In genomic region chr11:78750885-78751842, GRCm38 (mm10) we compare ENCODE assay signal across 8 mouse cellular contexts. TPM values are rescaled to one million over a fixed set of nuclear protein-coding genes. Genes with fewer than 3 reads are reported as not detected.
DNase-seq lines count a peak whose midpoint lies in the region; ATAC-seq and TF ChIP-seq lines count a peak whose summit lies in the region.

Ccnq (minus strand) TSS chr11:78751729.

- peak within 1 kb of the TSS; percentile 92 for H3K4me2 ChIP-seq in hindbrain, embryonic 14.5 days (replicated peaks)

- H3K9ac ChIP-seq in hindbrain, embryonic 14.5 days: peak within 1 kb of the TSS; percentile 72

- intact Hi-C loops in left cerebral cortex, adult 2 months (cut with DNase I): no loop called here

- peak within 1 kb of the TSS; percentile 87 for H3K27ac ChIP-seq in hindbrain, embryonic 14.5 days
- peak within 1 kb of the TSS; percentile 83 for H3K27ac ChIP-seq in left cerebral cortex, adult 2 months

- H3K27me3 ChIP-seq in hindbrain, embryonic 14.5 days (ENCODE audit: control insufficient read depth, insufficient read depth, low read length): no peaks in the 10 kb centered on the region

- WGBS in hindbrain, embryonic 14.5 days: 11% methylated on average over 59 of the region's 59 CpGs

- ATAC-seq in hindbrain, embryonic 14.5 days (ENCODE audit: low FRiP score): peak; percentile 82; the same call in 1 of the 2 replicates
- peak; percentile 94 for ATAC-seq in megakaryocyte, adult 5-6 weeks (ENCODE audit: poor library complexity, severe bottlenecking)

- DNase-seq in ZHBTc4 (ENCODE audit: low read depth, low spot score): peak; percentile 90
- DNase-seq in cerebellum, postnatal 36 days: peak; percentile 46 to 52
- peak; percentile 38 to 43 for DNase-seq in frontal cortex, postnatal 25 days (ENCODE audit: low spot score in 2 of 2)
- DNase-seq in hindbrain, embryonic 14.5 days (ENCODE audit: low spot score): peak; percentile 80
- peak; percentile 59 to 70 for DNase-seq in left cerebral cortex, adult 2 months (ENCODE audit: extremely low spot score in 1 of 2, low spot score in 2 of 2)
- DNase-seq in right cerebral cortex, adult 18-20 months: peak; percentile 61
- DNase-seq in urinary bladder, postnatal 10 days (ENCODE audit: low spot score): peak; percentile 26

- no peak for TF ChIP-seq CTCF in left cerebral cortex, adult 2 months (IDR thresholded peaks at IDR 0.05)

- peaks cover 13% of the 10 kb centered on the region for H3K4me1 ChIP-seq in hindbrain, embryonic 14.5 days (replicated peaks; ENCODE audit: control insufficient read depth, insufficient read depth, low read length)

- peak within 1 kb of the TSS; percentile 70 for H3K4me3 ChIP-seq in hindbrain, embryonic 14.5 days (replicated peaks; ENCODE audit: low read length)
- H3K4me3 ChIP-seq in left cerebral cortex, adult 2 months: peak within 1 kb of the TSS; percentile 66

- H3K36me3 ChIP-seq in hindbrain, embryonic 14.5 days (replicated peaks; ENCODE audit: control insufficient read depth, insufficient read depth): 0 out of 2 replicates have a peak, but pooled peaks cover 3% of the 10 kb centered on the region

- no peaks in the 10 kb centered on the region for H3K9me3 ChIP-seq in hindbrain, embryonic 14.5 days (ENCODE audit: control insufficient read depth, low read length)

RNA-seq across cellular contexts. Expression of gene Ccnq, which starts in this region (rescaled TPM):
- polyA plus RNA-seq in hindbrain, embryonic 14.5 days (2014; fragmentation: Nextera tagmentation; extraction: Ambion mirVana): 31.8 and 32.0 TPM in 2 replicates
- total RNA-seq in left cerebral cortex, adult 2 months (2021): 10 to 100 TPM; 16.1 to 20.1 TPM
- total RNA-seq in megakaryocyte, adult 5-6 weeks (2015): 21.3 and 25.6 TPM in 2 replicates
- total RNA-seq in megakaryocyte, adult 5-6 weeks (2017): 15.1 and 22.5 TPM in 2 replicates

Comparison
In these comparisons a context has a peak if more than half of its experiments do, and no peak if none do; other contexts are left out.
1. Peak in every context shown above with its lines: DNase-seq, ATAC-seq, H3K4me3 ChIP-seq and H3K27ac ChIP-seq.
2. DNase-seq: peak in every context shown above with its lines; median percentile 90 in ZHBTc4; 80 in hindbrain, embryonic 14.5 days; 64 in left cerebral cortex, adult 2 months; 61 in right cerebral cortex, adult 18-20 months; 49 in cerebellum, postnatal 36 days; 40 in frontal cortex, postnatal 25 days; 26 in urinary bladder, postnatal 10 days.